Mouse (Mus musculus) limb, embryonic 14.5 days (tissue): ENCODE measurements at regions not wholly inside any gene's neighbourhood (a gene's known extent, or its start where the extent isn't known, plus 50 kb on each side); places are given as distances from the start of the nearest gene placed in this dataset.

Source experiments
- ATAC-seq: fragments of 200-750 bp; cut with Nextera tagmentation; 2 replicates; pipeline ENCODE4 v1.8.0; 2017; ENCODE audit warnings: low read depth, moderate number of reproducible peaks, moderate TSS enrichment; ENCODE audit not compliant: low FRiP score
- DNase-seq: peaks from one replicate; pipeline ENCODE4 v3.0.0-alpha.2; 2015; ENCODE audit warnings: low spot score
- H3K27ac ChIP-seq: fragments of 300-500 bp; sonication (generic); replicated peaks from 2 replicates; pipeline ENCODE4 v1.5.1; 2014; ENCODE audit warnings: low read depth, mild to moderate bottlenecking, low read length, moderate library complexity, mixed read lengths
- H3K27me3 ChIP-seq: fragments of 300-500 bp; sonication (generic); 2 replicates; pipeline ENCODE4 v1.6.1; 2014; ENCODE audit warnings: low read length, mixed read lengths; ENCODE audit not compliant: control insufficient read depth, insufficient read depth
- H3K36me3 ChIP-seq: fragments of 300-500 bp; sonication (generic); 2 replicates; pipeline ENCODE4 v1.6.1; 2014; ENCODE audit warnings: mild to moderate bottlenecking, low read length, moderate library complexity, mixed read lengths; ENCODE audit not compliant: control insufficient read depth, insufficient read depth
- H3K4me1 ChIP-seq: fragments of 300-500 bp; sonication (generic); 2 replicates; pipeline ENCODE4 v1.6.1; 2014; ENCODE audit warnings: antibody characterized with exemption, low read length, mixed read lengths; ENCODE audit not compliant: control insufficient read depth, insufficient read depth
- H3K4me2 ChIP-seq: fragments of 300-500 bp; sonication (generic); replicated peaks from 2 replicates; pipeline ENCODE4 v1.6.1; 2014; ENCODE audit warnings: low read depth, mild to moderate bottlenecking, low read length, moderate library complexity; ENCODE audit not compliant: severe bottlenecking
- H3K4me3 ChIP-seq: fragments of 300-500 bp; sonication (generic); replicated peaks from 2 replicates; pipeline ENCODE4 v1.5.1; 2014; ENCODE audit warnings: low read length
- H3K9ac ChIP-seq: fragments of 300-500 bp; sonication (generic); 2 replicates; pipeline ENCODE4 v1.6.1; 2014; ENCODE audit warnings: mild to moderate bottlenecking, low read depth, low read length, moderate library complexity; ENCODE audit not compliant: severe bottlenecking
- H3K9me3 ChIP-seq: fragments of 300-500 bp; sonication (generic); 2 replicates; pipeline ENCODE4 v1.6.1; 2016; ENCODE audit warnings: low read length; ENCODE audit not compliant: control insufficient read depth
- POLR2A ChIP-seq: fragments of 200-500 bp; IDR thresholded peaks from 2 replicates; pipeline ENCODE4 v1.8.0; 2012; ENCODE audit warnings: inconsistent platforms, mild to moderate bottlenecking, moderate library complexity, borderline replicate concordance; ENCODE audit not compliant: insufficient read depth, insufficient read length; ENCODE audit errors: extremely low read depth
- WGBS: fragments of 180-500 bp; shearing (Covaris S2); extraction: QIAGEN DNeasy Blood & Tissue Kit; methylation state at CpG from one replicate; pipeline ENCODE4 v1.1.7; 2014; 5-methylcytosine and 5-hydroxymethylcytosine counted together

DNA sequence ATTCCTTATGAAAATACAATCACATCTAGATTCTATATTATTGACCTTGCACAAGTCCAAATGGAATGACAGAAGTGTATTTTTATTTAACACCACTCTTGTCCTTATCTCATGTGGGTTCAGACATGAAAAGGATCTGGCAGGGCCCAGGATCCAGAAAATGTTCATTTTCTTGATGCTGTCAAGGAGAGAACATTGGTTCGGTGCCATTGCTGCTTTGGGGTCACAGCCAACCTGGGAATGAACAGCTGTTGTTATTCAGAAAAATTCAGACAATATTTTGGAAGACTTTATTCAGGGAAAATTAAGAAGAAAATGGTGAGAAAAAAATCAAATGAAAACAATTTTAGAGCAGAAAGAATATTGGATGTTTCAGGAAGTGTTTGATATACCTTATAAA, 590.0 kb downstream of the Iqcm start:
- no peak overlapping the region for H3K4me3 ChIP-seq
- 78% methylated on average over 1 of the region's 1 CpGs for WGBS
- no peak for ATAC-seq

DNA sequence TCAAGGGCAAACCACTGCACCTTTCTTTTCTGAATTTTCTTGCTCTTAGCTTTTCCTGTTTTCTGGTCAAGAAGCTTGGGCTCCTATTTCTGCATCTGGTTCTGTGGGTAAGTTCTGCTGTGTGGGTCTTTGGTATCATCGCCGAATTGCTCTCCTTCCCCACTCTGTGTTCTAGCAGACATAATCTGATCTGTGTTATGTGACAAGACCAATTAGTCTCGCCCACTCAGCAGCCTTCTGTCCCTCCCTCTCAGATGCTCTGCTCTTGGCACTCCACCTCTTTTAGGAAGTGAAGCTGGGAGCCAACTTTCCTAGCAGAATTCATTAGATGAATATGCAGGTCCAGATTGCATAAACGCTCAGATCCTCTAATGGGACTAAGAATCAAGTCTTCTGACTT, 603.5 kb downstream of the Iqcm start:
- Histone ChIP-seq H3K27ac (no peak overlapping the region), H3K4me2 (no peak overlapping the region), H3K27me3 (no peaks in the 10 kb centered on the region), H3K4me3 (no peak overlapping the region), H3K9me3 (no peaks in the 10 kb centered on the region), H3K4me1 (no peaks in the 10 kb centered on the region), H3K36me3 (no peaks in the 10 kb centered on the region), H3K9ac (no peak overlapping the region)
- WGBS, result 76% methylated on average over 4 of the region's 4 CpGs
- ATAC-seq (no peak), DNase-seq (no peak)
- no peak for TF ChIP-seq POLR2A

More for the DNA sequence above, 590.0 kb downstream of the Iqcm start:
- TF ChIP-seq POLR2A, result no peak
- no peaks in the 10 kb centered on the region for H3K27me3 ChIP-seq
- H3K9me3 ChIP-seq, result no peaks in the 10 kb centered on the region
- no peak overlapping the region for H3K4me2 ChIP-seq
- H3K4me1 ChIP-seq, result no peaks in the 10 kb centered on the region
- no peaks in the 10 kb centered on the region for H3K36me3 ChIP-seq
- no peak overlapping the region for H3K9ac ChIP-seq
- DNase-seq, result no peak
- no peak overlapping the region for H3K27ac ChIP-seq

DNA sequence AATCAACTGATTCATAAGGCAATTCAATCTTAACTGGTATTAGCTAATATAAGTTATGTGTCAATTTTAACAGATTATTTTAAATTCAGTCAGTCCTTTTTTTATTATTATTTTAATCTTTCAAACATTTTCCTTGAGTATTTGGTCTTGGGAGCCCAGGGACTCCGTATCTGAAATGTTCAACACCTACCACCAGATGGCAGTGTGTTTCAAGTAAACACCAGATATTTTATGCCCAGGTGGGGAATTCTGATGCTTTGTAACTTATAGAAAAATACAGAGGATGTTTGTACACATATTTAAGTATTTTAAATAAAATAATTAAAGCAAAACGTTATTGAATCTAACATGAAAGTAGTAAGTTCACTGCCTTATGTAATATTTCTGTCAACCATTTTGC, 619.2 kb downstream of the Iqcm start:
- no peaks in the 10 kb centered on the region for H3K4me1 ChIP-seq
- peak; percentile 47 for DNase-seq
- ATAC-seq, result no peak
- H3K27me3 ChIP-seq, result no peaks in the 10 kb centered on the region
- no peak overlapping the region for H3K9ac ChIP-seq
- no peak overlapping the region for H3K4me2 ChIP-seq
- H3K27ac ChIP-seq, result no peak overlapping the region
- no peak for TF ChIP-seq POLR2A
- H3K36me3 ChIP-seq, result no peaks in the 10 kb centered on the region
- no peaks in the 10 kb centered on the region for H3K9me3 ChIP-seq
- H3K4me3 ChIP-seq, result no peak overlapping the region
- 13% methylated on average over 2 of the region's 2 CpGs for WGBS

DNA sequence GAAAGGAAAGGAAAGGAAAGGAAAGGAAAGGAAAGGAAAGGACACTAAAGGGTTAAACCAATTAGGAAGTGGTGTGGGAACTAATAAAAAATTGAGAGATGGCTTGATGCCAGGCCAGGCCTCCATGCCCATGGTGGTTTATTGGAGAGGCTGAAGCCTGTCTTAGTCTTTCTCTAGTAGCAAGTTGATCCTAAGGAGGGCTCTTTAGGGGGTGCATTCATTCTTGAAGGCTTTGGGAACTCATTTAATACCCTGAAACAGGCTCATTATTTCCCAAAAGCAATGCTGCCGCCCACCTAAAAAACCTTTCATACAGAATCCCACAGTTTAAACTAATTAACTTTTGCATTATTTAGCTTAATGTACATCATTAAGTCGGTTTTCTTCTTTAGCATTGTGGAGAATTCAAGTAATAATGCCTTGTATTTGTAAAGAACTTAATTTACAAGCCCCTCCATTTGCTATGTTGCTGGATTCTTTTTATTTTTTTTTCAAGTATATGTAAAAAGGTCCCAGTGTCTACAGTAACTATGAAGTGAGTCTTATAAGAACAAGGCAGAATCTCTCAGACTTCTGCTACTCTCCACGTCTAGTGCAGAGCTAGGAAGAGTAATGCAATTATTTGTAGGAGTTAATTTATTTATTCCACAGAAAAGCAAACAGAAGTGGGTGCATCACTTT, 624.3 kb downstream of the Iqcm start:
- Histone ChIP-seq H3K27me3 (no peaks in the 10 kb centered on the region), H3K4me1 (no peaks in the 10 kb centered on the region), H3K36me3 (no peaks in the 10 kb centered on the region), H3K9me3 (no peaks in the 10 kb centered on the region), H3K4me2 (no peak overlapping the region), H3K27ac (no peak overlapping the region), H3K9ac (no peak overlapping the region), H3K4me3 (no peak overlapping the region)
- ATAC-seq (no peak), DNase-seq (no peak)
- TF ChIP-seq POLR2A, result no peak
- WGBS, result 20% methylated on average over 3 of the region's 3 CpGs

DNA sequence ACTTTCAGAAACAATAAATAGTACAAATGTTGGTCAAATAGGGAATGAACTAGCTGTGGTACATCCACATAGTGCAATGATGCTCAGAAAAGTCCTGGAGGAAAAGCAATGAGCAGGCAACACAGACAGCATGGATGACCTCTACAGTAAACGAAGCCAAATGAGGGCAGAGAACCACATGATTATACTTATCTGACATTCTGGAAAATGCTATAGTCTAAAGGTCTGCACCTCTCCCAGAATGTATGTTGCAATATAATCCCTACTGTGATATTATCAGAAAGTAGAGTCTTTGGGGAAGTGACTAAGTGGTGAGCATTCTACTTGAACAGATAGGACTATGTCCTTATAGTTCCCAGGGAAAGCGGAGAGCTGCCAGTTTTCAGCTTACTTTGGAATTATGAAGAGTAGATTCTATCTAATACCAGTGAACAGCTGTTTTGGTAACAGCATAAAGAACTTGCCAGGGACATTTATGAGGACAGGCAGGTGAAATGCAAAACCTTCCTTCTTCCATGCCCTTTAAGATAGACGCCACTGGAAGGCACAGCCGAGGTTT, 672.2 kb downstream of the Iqcm start:
- 86% methylated on average over 4 of the region's 4 CpGs for WGBS
- Histone ChIP-seq H3K9me3 (no peaks in the 10 kb centered on the region), H3K9ac (no peak overlapping the region), H3K36me3 (no peaks in the 10 kb centered on the region), H3K4me3 (no peak overlapping the region), H3K4me2 (no peak overlapping the region), H3K27me3 (no peaks in the 10 kb centered on the region), H3K4me1 (no peaks in the 10 kb centered on the region), H3K27ac (no peak overlapping the region)
- no peak for ATAC-seq
- DNase-seq, result no peak
- TF ChIP-seq POLR2A, result no peak
